Mouse (Mus musculus): ENCODE data around the gene Ano1. TPM values are rescaled to one million over a fixed set of nuclear protein-coding genes. Genes with fewer than 3 reads are reported as not detected.

The Ano1 gene
- polyA plus RNA-seq, 1 experiment, result 13.4 TPM

GRCm38 (mm10) chr7:144669895-144670294 is 81.9 kb downstream of the Ano1 start:
- TF ChIP-seq POLR2A (IDR thresholded peaks at IDR 0.05; ENCODE audit: borderline replicate concordance, extremely low read depth, insufficient read depth, insufficient read length, poor library complexity, severe bottlenecking), result no peak
- peak; percentile 13; the same call in 1 of the 2 replicates for TF ChIP-seq CTCF (IDR thresholded peaks at IDR 0.05; ENCODE audit: borderline replicate concordance, extremely low read depth, insufficient read depth, insufficient read length)
- DNase-seq (ENCODE audit: low read depth), result no peak

- TF ChIP-seq POLR2A (IDR thresholded peaks at IDR 0.05; ENCODE audit: borderline replicate concordance, extremely low read depth, insufficient read depth, insufficient read length, poor library complexity, severe bottlenecking) (no peak), CTCF (IDR thresholded peaks at IDR 0.05; ENCODE audit: borderline replicate concordance, extremely low read depth, insufficient read depth, insufficient read length) (no peak)
- DNase-seq (ENCODE audit: low read depth), result no peak
These were observed 83.0 kb downstream of the Ano1 start for GRCm38 (mm10) chr7:144668603-144669278.

- no peak for DNase-seq (ENCODE audit: low read depth)
- TF ChIP-seq POLR2A (IDR thresholded peaks at IDR 0.05; ENCODE audit: borderline replicate concordance, extremely low read depth, insufficient read depth, insufficient read length, poor library complexity, severe bottlenecking), result no peak
- no peak for TF ChIP-seq CTCF (IDR thresholded peaks at IDR 0.05; ENCODE audit: borderline replicate concordance, extremely low read depth, insufficient read depth, insufficient read length)
These were observed 84.7 kb downstream of the Ano1 start for GRCm38 (mm10) chr7:144667091-144667490.

- no peak for DNase-seq (ENCODE audit: low read depth)
- TF ChIP-seq POLR2A (IDR thresholded peaks at IDR 0.05; ENCODE audit: borderline replicate concordance, extremely low read depth, insufficient read depth, insufficient read length, poor library complexity, severe bottlenecking) (no peak), CTCF (IDR thresholded peaks at IDR 0.05; ENCODE audit: borderline replicate concordance, extremely low read depth, insufficient read depth, insufficient read length) (no peak)
These were observed 86.2 kb downstream of the Ano1 start for GRCm38 (mm10) chr7:144665585-144665984.

- no peak for DNase-seq (ENCODE audit: low read depth)
- no peak for TF ChIP-seq POLR2A (IDR thresholded peaks at IDR 0.05; ENCODE audit: borderline replicate concordance, extremely low read depth, insufficient read depth, insufficient read length, poor library complexity, severe bottlenecking)
- no peak for TF ChIP-seq CTCF (IDR thresholded peaks at IDR 0.05; ENCODE audit: borderline replicate concordance, extremely low read depth, insufficient read depth, insufficient read length)
These were observed 88.2 kb downstream of the Ano1 start for GRCm38 (mm10) chr7:144663566-144663965.

GRCm38 (mm10) chr7:144656261-144656967 is 95.4 kb downstream of the Ano1 start:
- TF ChIP-seq CTCF (IDR thresholded peaks at IDR 0.05; ENCODE audit: borderline replicate concordance, extremely low read depth, insufficient read depth, insufficient read length), result peak; percentile 15; the same call in 1 of the 2 replicates
- TF ChIP-seq POLR2A (IDR thresholded peaks at IDR 0.05; ENCODE audit: borderline replicate concordance, extremely low read depth, insufficient read depth, insufficient read length, poor library complexity, severe bottlenecking), result no peak
- peak; percentile 37 for DNase-seq (ENCODE audit: low read depth)

GRCm38 (mm10) chr7:144653681-144654425 is 97.9 kb downstream of the Ano1 start:
- TF ChIP-seq CTCF (IDR thresholded peaks at IDR 0.05; ENCODE audit: borderline replicate concordance, extremely low read depth, insufficient read depth, insufficient read length), result no peak
- TF ChIP-seq POLR2A (IDR thresholded peaks at IDR 0.05; ENCODE audit: borderline replicate concordance, extremely low read depth, insufficient read depth, insufficient read length, poor library complexity, severe bottlenecking), result no peak
- DNase-seq (ENCODE audit: low read depth), result peak; percentile 97

- no peak for DNase-seq (ENCODE audit: low read depth)
- TF ChIP-seq CTCF (IDR thresholded peaks at IDR 0.05; ENCODE audit: borderline replicate concordance, extremely low read depth, insufficient read depth, insufficient read length) (no peak), POLR2A (IDR thresholded peaks at IDR 0.05; ENCODE audit: borderline replicate concordance, extremely low read depth, insufficient read depth, insufficient read length, poor library complexity, severe bottlenecking) (no peak)
These were observed 104.2 kb downstream of the Ano1 start for GRCm38 (mm10) chr7:144647547-144647946.

- TF ChIP-seq POLR2A (IDR thresholded peaks at IDR 0.05; ENCODE audit: borderline replicate concordance, extremely low read depth, insufficient read depth, insufficient read length, poor library complexity, severe bottlenecking) (no peak), CTCF (IDR thresholded peaks at IDR 0.05; ENCODE audit: borderline replicate concordance, extremely low read depth, insufficient read depth, insufficient read length) (no peak)
- DNase-seq (ENCODE audit: low read depth), result peak; percentile 64
These were observed 111.0 kb downstream of the Ano1 start for GRCm38 (mm10) chr7:144640817-144641216.

GRCm38 (mm10) chr7:144636000-144636399 is 115.8 kb downstream of the Ano1 start:
- TF ChIP-seq POLR2A (IDR thresholded peaks at IDR 0.05; ENCODE audit: borderline replicate concordance, extremely low read depth, insufficient read depth, insufficient read length, poor library complexity, severe bottlenecking) (no peak), CTCF (IDR thresholded peaks at IDR 0.05; ENCODE audit: borderline replicate concordance, extremely low read depth, insufficient read depth, insufficient read length) (no peak)
- DNase-seq (ENCODE audit: low read depth), result no peak

GRCm38 (mm10) chr7:144634875-144635274 is 116.9 kb downstream of the Ano1 start:
- TF ChIP-seq POLR2A (IDR thresholded peaks at IDR 0.05; ENCODE audit: borderline replicate concordance, extremely low read depth, insufficient read depth, insufficient read length, poor library complexity, severe bottlenecking) (no peak), CTCF (IDR thresholded peaks at IDR 0.05; ENCODE audit: borderline replicate concordance, extremely low read depth, insufficient read depth, insufficient read length) (no peak)
- no peak for DNase-seq (ENCODE audit: low read depth)
